Mouse (Mus musculus): ENCODE measurements around the gene Trpc3. TPM values are rescaled to one million over a fixed set of nuclear protein-coding genes. Genes with fewer than 3 reads are reported as not detected.
"Not testable (repeated sequence)": the region's sequence is repeated elsewhere in the genome, so short reads cannot be mapped to it uniquely, and the experiment has no call there.

The Trpc3 gene
- polyA plus RNA-seq, 1 experiment, result 0.21 TPM

DNA sequence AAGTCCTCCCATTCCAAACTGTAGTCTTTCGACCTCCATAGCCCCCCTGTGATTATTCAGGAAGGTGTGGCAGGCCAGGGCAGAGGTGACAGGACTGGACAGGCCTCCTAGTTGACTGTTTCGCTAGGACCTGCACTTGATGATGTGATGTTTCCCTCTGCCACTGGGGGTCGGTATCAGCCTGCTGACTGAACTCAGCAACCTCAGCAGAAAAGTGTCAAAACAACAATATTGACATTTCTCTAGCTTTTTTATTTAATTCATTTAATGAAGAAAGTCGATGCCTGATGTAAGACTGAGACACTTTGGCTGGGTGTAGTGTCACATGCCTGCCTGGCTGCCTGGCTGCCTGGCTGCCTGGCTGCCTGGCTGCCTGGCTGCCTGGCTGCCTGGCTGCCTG, 54.5 kb downstream of the Trpc3 start:
- no peaks in the 10 kb centered on the region for H3K36me3 ChIP-seq (ENCODE audit: control insufficient read depth, insufficient read depth, low read length)
- no peak overlapping the region for H3K27ac ChIP-seq (ENCODE audit: control insufficient read depth, insufficient read depth, low read depth, low read length)
- no peaks in the 10 kb centered on the region for H3K27me3 ChIP-seq (ENCODE audit: control insufficient read depth, insufficient read depth, low read length)
- TF ChIP-seq CTCF (IDR thresholded peaks at IDR 0.05; ENCODE audit: control insufficient read depth, insufficient read depth, insufficient replicate concordance, low read depth, low read length), result 0 out of 2 replicates have a peak, but pooled peaks have one; percentile 39
- TF ChIP-seq POLR2A (IDR thresholded peaks at IDR 0.05; ENCODE audit: control insufficient read depth, low read depth, low read length), result no peak
- H3K4me1 ChIP-seq (ENCODE audit: control insufficient read depth, insufficient read depth, low read length), result no peaks in the 10 kb centered on the region
- no peak overlapping the region for H3K4me3 ChIP-seq (ENCODE audit: control insufficient read depth, low read depth, low read length)

DNA sequence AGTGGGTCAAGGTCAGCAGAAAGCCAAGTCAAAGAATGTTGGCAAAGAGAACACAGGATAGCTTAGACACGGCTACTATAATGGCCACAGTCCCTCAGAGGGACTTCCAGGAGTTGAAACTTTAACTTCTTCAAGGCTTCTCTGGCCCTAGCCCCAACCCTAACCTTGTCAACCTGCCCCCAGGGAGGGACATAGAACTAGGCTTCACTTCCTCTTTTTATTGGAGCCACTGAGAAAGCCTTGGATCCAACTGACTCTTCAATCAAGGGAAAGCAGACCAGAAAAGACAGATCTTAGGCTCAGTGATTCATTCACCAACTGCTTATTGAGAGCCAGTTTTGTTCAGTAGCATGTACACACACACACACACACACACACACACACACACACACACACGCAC, 63.2 kb downstream of the Trpc3 start:
- Histone ChIP-seq H3K36me3 (ENCODE audit: control insufficient read depth, insufficient read depth, low read length) (no peaks in the 10 kb centered on the region), H3K4me3 (ENCODE audit: control insufficient read depth, low read depth, low read length) (no peak overlapping the region), H3K4me1 (ENCODE audit: control insufficient read depth, insufficient read depth, low read length) (no peaks in the 10 kb centered on the region), H3K27me3 (ENCODE audit: control insufficient read depth, insufficient read depth, low read length) (no peaks in the 10 kb centered on the region), H3K27ac (ENCODE audit: control insufficient read depth, insufficient read depth, low read depth, low read length) (no peak overlapping the region)
- no peak for TF ChIP-seq CTCF (IDR thresholded peaks at IDR 0.05; ENCODE audit: control insufficient read depth, insufficient read depth, insufficient replicate concordance, low read depth, low read length)
- TF ChIP-seq POLR2A (IDR thresholded peaks at IDR 0.05; ENCODE audit: control insufficient read depth, low read depth, low read length), result no peak

DNA sequence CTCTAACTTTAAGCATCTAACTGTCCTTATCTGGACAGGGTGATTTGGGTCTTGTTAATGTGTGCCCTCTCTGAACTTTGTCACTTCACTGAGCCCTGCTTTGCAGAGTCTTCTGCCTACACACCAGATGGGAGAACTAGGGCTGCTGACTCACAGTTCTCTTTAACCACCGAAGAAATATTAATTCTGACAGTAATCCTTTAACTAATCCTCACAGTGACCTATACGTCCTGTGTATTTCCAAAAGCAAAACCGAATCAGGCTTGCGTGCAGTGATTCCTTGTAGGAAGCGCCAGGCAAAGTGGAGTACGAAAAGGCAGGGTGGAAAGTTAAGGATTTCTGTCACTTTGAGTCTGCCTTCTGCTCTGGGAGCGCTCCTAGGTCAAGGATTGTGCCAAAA, 71.8 kb downstream of the Trpc3 start:
- Histone ChIP-seq H3K27me3 (ENCODE audit: control insufficient read depth, insufficient read depth, low read length) (no peaks in the 10 kb centered on the region), H3K4me3 (ENCODE audit: control insufficient read depth, low read depth, low read length) (no peak overlapping the region), H3K36me3 (ENCODE audit: control insufficient read depth, insufficient read depth, low read length) (no peaks in the 10 kb centered on the region), H3K27ac (ENCODE audit: control insufficient read depth, insufficient read depth, low read depth, low read length) (no peak overlapping the region), H3K4me1 (ENCODE audit: control insufficient read depth, insufficient read depth, low read length) (peaks cover 4% of the 10 kb centered on the region; the same call in 1 of the 2 replicates)
- TF ChIP-seq CTCF (IDR thresholded peaks at IDR 0.05; ENCODE audit: control insufficient read depth, insufficient read depth, insufficient replicate concordance, low read depth, low read length) (no peak), POLR2A (IDR thresholded peaks at IDR 0.05; ENCODE audit: control insufficient read depth, low read depth, low read length) (no peak)

DNA sequence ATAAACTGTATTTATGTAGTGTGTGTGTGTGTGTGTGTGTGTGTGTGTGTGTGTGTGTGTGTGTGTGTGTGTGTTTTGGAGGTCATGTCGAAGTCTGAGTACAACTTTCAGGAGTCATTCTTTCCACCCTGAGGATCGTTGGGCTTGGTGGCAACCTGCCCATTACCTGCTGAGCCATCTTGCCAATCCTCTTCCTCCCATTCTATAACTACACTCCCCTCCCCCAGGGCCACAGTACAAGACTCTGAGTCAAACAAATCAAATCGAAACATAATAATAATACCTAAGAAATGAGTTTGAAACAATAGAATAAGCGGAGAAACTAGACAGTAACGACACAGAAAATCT, 76.1 kb downstream of the Trpc3 start:
- Histone ChIP-seq H3K4me3 (ENCODE audit: control insufficient read depth, low read depth, low read length) (peak overlapping the region; percentile 91; the same call in 1 of the 2 replicates), H3K27me3 (ENCODE audit: control insufficient read depth, insufficient read depth, low read length) (no peaks in the 10 kb centered on the region), H3K27ac (ENCODE audit: control insufficient read depth, insufficient read depth, low read depth, low read length) (no peak overlapping the region), H3K4me1 (ENCODE audit: control insufficient read depth, insufficient read depth, low read length) (peaks cover 4% of the 10 kb centered on the region), H3K36me3 (ENCODE audit: control insufficient read depth, insufficient read depth, low read length) (no peaks in the 10 kb centered on the region)
- TF ChIP-seq POLR2A (IDR thresholded peaks at IDR 0.05; ENCODE audit: control insufficient read depth, low read depth, low read length), result no peak
- TF ChIP-seq CTCF (IDR thresholded peaks at IDR 0.05; ENCODE audit: control insufficient read depth, insufficient read depth, insufficient replicate concordance, low read depth, low read length), result no peak

DNA sequence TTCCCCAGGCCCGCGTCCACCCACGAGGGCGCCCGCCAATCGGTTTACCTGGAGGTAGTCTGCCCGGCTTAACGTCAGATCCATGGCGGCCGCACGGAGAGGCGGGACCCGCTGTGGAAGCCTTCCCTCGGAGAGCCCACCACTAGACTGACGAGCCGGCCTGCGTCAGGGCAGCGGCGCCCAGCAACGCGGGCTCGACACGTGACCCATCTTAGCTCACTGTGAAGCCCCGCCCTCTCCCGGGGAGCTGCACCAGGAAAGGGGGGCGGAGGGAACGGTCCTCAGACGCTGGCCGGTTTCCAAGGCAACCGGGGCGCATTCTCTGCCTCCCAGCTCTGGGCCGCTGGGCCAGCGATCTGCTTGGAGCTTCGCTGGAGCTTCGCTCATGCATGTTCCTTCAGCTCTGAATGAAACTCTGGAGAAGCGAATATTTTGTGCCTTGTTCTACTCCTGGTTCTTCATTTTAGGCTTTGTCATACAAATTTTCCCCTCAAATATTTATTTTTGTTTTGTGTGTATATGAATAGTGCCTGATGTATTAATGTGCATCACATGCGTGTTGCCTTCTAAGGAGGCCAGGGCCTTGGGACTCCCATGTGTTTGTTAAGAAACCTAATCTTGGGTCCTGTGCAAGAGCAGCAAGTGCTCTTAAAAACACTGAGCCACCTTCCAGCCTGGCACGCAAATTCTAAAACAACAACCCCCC, 76.6 kb downstream of the Trpc3 start, which contains the start of gene Bbs7:
Bbs7 (minus strand) TSS at position 276 of the 706 bp plus-strand sequence.
- no peak for TF ChIP-seq CTCF (IDR thresholded peaks at IDR 0.05; ENCODE audit: control insufficient read depth, insufficient read depth, insufficient replicate concordance, low read depth, low read length)
- TF ChIP-seq POLR2A (IDR thresholded peaks at IDR 0.05; ENCODE audit: control insufficient read depth, low read depth, low read length), result peak; percentile 83
- Histone ChIP-seq H3K27me3 (ENCODE audit: control insufficient read depth, insufficient read depth, low read length) (no peaks in the 10 kb centered on the region), H3K4me3 (ENCODE audit: control insufficient read depth, low read depth, low read length) (peak within 1 kb of the TSS; percentile 91), H3K27ac (ENCODE audit: control insufficient read depth, insufficient read depth, low read depth, low read length) (peak within 1 kb of the TSS; percentile 67), H3K4me1 (ENCODE audit: control insufficient read depth, insufficient read depth, low read length) (peaks cover 4% of the 10 kb centered on the region), H3K36me3 (ENCODE audit: control insufficient read depth, insufficient read depth, low read length) (no peaks in the 10 kb centered on the region; the same call in 1 of the 2 replicates)

DNA sequence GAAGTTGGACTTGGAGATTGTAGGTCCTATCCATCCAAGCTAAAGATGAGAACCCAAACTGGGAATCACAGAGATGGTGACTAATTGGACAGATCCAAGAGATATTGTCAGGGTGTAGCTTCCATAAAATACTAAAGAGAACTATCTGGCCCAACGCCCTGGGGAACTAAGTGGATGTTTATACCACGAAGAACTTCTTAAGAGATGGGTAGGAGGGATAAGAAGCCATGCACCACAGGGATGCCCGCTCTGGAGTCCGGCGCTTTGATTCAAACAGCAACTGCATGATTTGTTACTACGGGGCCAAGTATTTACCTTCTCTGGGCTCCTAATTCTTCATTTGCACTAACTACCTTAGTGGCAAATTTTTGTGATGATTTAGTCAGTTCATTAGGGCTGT, 77.3 kb downstream of the Trpc3 start:
- Histone ChIP-seq H3K4me3 (ENCODE audit: control insufficient read depth, low read depth, low read length) (peak overlapping the region; percentile 91), H3K36me3 (ENCODE audit: control insufficient read depth, insufficient read depth, low read length) (no peaks in the 10 kb centered on the region; the same call in 1 of the 2 replicates), H3K4me1 (ENCODE audit: control insufficient read depth, insufficient read depth, low read length) (peaks cover 4% of the 10 kb centered on the region), H3K27me3 (ENCODE audit: control insufficient read depth, insufficient read depth, low read length) (no peaks in the 10 kb centered on the region), H3K27ac (ENCODE audit: control insufficient read depth, insufficient read depth, low read depth, low read length) (peak overlapping the region; percentile 67; the same call in 1 of the 2 replicates)
- TF ChIP-seq CTCF (IDR thresholded peaks at IDR 0.05; ENCODE audit: control insufficient read depth, insufficient read depth, insufficient replicate concordance, low read depth, low read length), result no peak
- TF ChIP-seq POLR2A (IDR thresholded peaks at IDR 0.05; ENCODE audit: control insufficient read depth, low read depth, low read length), result no peak

DNA sequence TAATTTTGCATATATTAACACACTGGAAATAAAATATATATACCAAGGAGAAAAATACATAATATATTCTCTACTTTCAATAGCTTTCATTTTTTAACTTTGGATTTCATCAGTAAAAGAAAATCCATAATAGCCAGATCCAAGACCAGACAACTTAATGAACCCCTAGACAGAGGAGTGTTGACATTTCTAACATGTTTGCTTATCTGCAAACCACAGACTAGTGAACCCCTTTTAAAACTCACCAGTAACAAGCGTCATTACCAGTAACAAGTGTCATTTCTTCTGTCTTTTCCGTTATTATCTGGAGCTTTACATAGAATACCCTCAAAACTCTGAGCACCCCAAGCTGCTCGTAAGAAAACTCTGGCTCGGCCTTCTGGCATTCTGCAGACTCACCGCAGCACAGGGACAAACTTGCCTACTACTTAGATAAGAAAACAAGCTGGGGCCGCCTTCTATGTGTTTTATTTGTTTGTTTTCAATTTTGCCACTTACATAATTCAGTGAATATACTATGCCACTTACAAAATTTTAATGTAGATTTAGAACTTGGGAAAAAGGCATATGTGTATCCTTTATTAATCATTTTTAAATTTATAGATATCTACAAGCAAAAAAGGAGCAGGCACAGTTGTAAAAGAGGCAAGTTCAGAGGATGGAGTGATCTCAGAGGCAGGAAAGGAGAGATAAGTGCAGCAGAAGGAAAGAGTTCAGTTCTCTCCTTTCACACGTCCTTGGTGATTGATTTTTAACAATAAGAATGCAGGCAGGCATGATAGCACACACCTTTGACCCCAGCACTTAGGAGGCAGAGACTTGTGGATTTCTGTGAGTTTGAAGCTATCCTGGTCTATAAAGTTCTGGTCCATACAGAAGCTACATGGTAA, 83.8 kb downstream of the Trpc3 start:
- Histone ChIP-seq H3K36me3 (ENCODE audit: control insufficient read depth, insufficient read depth, low read length) (no peaks in the 10 kb centered on the region; the same call in 1 of the 2 replicates), H3K27ac (ENCODE audit: control insufficient read depth, insufficient read depth, low read depth, low read length) (no peak overlapping the region), H3K4me1 (ENCODE audit: control insufficient read depth, insufficient read depth, low read length) (no peaks in the 10 kb centered on the region), H3K4me3 (ENCODE audit: control insufficient read depth, low read depth, low read length) (no peak overlapping the region), H3K27me3 (ENCODE audit: control insufficient read depth, insufficient read depth, low read length) (no peaks in the 10 kb centered on the region)
- TF ChIP-seq CTCF (IDR thresholded peaks at IDR 0.05; ENCODE audit: control insufficient read depth, insufficient read depth, insufficient replicate concordance, low read depth, low read length), result no peak
- no peak for TF ChIP-seq POLR2A (IDR thresholded peaks at IDR 0.05; ENCODE audit: control insufficient read depth, low read depth, low read length)

DNA sequence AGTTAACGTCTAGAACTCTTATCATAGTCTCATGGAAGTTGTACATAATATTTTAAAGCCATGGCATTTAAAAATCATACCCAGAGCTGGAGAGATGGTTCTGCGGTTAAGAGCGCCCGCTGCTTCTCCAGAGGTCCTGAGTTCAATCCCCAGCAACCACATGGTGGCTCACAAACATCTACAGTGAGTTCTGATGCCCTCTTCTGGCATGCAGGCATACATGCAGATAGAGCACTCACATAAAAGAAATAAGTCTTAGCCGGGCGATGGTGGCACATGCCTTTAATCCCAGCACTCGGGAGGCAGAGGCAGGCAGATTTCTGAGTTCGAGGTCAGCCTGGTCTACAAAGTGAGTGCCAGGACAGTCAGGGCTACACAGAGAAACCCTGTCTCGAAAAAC, 90.2 kb downstream of the Trpc3 start:
- H3K4me1 ChIP-seq (ENCODE audit: control insufficient read depth, insufficient read depth, low read length); H3K27me3 ChIP-seq (ENCODE audit: control insufficient read depth, insufficient read depth, low read length); H3K4me3 ChIP-seq (ENCODE audit: control insufficient read depth, low read depth, low read length): not testable (repeated sequence)

More for the DNA sequence above, 90.2 kb downstream of the Trpc3 start:
- H3K27ac ChIP-seq (ENCODE audit: control insufficient read depth, insufficient read depth, low read depth, low read length); H3K36me3 ChIP-seq (ENCODE audit: control insufficient read depth, insufficient read depth, low read length): not testable (repeated sequence)
